ENCODE assay signal across 10 mouse cellular contexts in the genomic region with DNA sequence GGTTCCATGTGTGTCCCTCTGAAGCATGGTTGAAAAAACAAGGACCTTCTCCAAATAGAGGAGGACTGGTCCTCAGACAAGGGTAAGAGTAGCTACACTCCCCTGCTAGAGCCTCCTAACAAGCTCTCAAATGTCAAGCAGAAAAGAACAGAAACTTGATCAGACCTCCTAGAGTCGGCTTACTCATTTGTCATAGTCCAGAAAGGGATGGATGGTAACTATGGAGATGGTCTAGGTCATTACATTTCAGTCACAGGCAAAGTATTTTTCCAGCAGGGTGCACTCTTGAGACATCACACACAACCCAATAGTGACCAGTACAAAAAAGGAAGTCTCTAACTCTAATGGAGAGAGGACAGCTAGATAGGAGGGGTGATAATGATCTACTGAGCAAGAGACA. TPM values are rescaled to one million over a fixed set of nuclear protein-coding genes. Genes with fewer than 3 reads are reported as not detected.
DNase-seq lines count a peak whose midpoint lies in the region; ATAC-seq and TF ChIP-seq lines count a peak whose summit lies in the region.
"Had no signal": no experiment of that assay in that cellular context is flagged by ENCODE, and none has a peak within 500 bp of the region (broad histone marks: within the 10 kb centered on the region; RNA-seq: fewer than 3 reads in every experiment).

No protein-coding gene starts in this region.

- TF ChIP-seq CTCF in kidney, adult 2 months (conservative IDR thresholded peaks at IDR 0.05; ENCODE audit: insufficient read depth, insufficient read length, low read depth, low read length): no peak
- no peak for TF ChIP-seq CTCF in thymus, adult 2 months (IDR thresholded peaks at IDR 0.05; ENCODE audit: borderline replicate concordance, control insufficient read depth, extremely low read depth, insufficient read depth, low read length, poor library complexity)

- no peak for TF ChIP-seq POLR2A in kidney, adult 2 months (IDR thresholded peaks at IDR 0.05; ENCODE audit: low read depth, low read length)
- no peak for TF ChIP-seq POLR2A in thymus, adult 2 months (IDR thresholded peaks at IDR 0.05; ENCODE audit: control insufficient read depth, extremely low read depth, insufficient read depth, low read length, poor library complexity)

- H3K79me2 ChIP-seq in macrophage (ENCODE audit: inconsistent target): no peaks in the 10 kb centered on the region

- H3K9me3 ChIP-seq in heart, embryonic 11.5 days (replicated peaks; ENCODE audit: control insufficient read depth, low read length): no peaks in the 10 kb centered on the region
- no peaks in the 10 kb centered on the region for H3K9me3 ChIP-seq in forebrain, embryonic 14.5 days (replicated peaks; ENCODE audit: control insufficient read depth, low read length)
- H3K9me3 ChIP-seq: neural tube, embryonic 13.5 days had no signal

- no peak overlapping the region for H3K4me3 ChIP-seq in heart, embryonic 11.5 days (ENCODE audit: low read depth, low read length)
- no peak overlapping the region for H3K4me3 ChIP-seq in kidney, adult 2 months (ENCODE audit: insufficient read depth, low read depth, low read length)
- H3K4me3 ChIP-seq in macrophage (ENCODE audit: inconsistent target): no peak overlapping the region
- H3K4me3 ChIP-seq in thymus, adult 2 months (ENCODE audit: control insufficient read depth, insufficient read depth, low read length): no peak overlapping the region
- H3K4me3 ChIP-seq in forebrain, embryonic 14.5 days (ENCODE audit: low read depth, low read length): no peak overlapping the region
- H3K4me3 ChIP-seq: neural tube, embryonic 13.5 days had no signal

- H3K9ac ChIP-seq in heart, embryonic 11.5 days (ENCODE audit: low read depth, low read length): no peak overlapping the region
- no peak overlapping the region for H3K9ac ChIP-seq in forebrain, embryonic 14.5 days (ENCODE audit: low read length)
- H3K9ac ChIP-seq: neural tube, embryonic 13.5 days had no signal

- no peak for ATAC-seq in heart, embryonic 11.5 days (replicated peaks; ENCODE audit: insufficient number of reproducible peaks, low FRiP score, low TSS enrichment)
- ATAC-seq in forebrain, embryonic 14.5 days: no peak

- no peak overlapping the region for H3K4me2 ChIP-seq in heart, embryonic 11.5 days
- no peak overlapping the region for H3K4me2 ChIP-seq in forebrain, embryonic 14.5 days (ENCODE audit: low read length)
- H3K4me2 ChIP-seq: neural tube, embryonic 13.5 days had no signal

- H3K36me3 ChIP-seq in heart, embryonic 11.5 days (ENCODE audit: control insufficient read depth, insufficient read depth, low read length): no peaks in the 10 kb centered on the region
- no peaks in the 10 kb centered on the region for H3K36me3 ChIP-seq in kidney, adult 2 months (ENCODE audit: control insufficient read depth, insufficient read depth, low read length)
- H3K36me3 ChIP-seq in macrophage (ENCODE audit: inconsistent target): no peaks in the 10 kb centered on the region
- no peaks in the 10 kb centered on the region for H3K36me3 ChIP-seq in thymus, adult 2 months (ENCODE audit: control insufficient read depth, insufficient read depth, low read length)
- no peaks in the 10 kb centered on the region for H3K36me3 ChIP-seq in forebrain, embryonic 14.5 days (ENCODE audit: control insufficient read depth, insufficient read depth, low read length)
- H3K36me3 ChIP-seq: neural tube, embryonic 13.5 days had no signal

- H3K27me3 ChIP-seq in heart, embryonic 11.5 days (ENCODE audit: control insufficient read depth, insufficient read depth, low read length): no peaks in the 10 kb centered on the region
- no peaks in the 10 kb centered on the region for H3K27me3 ChIP-seq in kidney, adult 2 months (replicated peaks; ENCODE audit: control insufficient read depth, insufficient read depth, low read length)
- H3K27me3 ChIP-seq in thymus, adult 2 months (ENCODE audit: control insufficient read depth, insufficient read depth, low read length): no peaks in the 10 kb centered on the region
- no peaks in the 10 kb centered on the region for H3K27me3 ChIP-seq in forebrain, embryonic 14.5 days (replicated peaks; ENCODE audit: control insufficient read depth, insufficient read depth, low read length)
- H3K27me3 ChIP-seq: neural tube, embryonic 13.5 days had no signal

- H3K27ac ChIP-seq in heart, embryonic 11.5 days (ENCODE audit: low read depth, low read length): no peak overlapping the region
- H3K27ac ChIP-seq in kidney, adult 2 months (ENCODE audit: insufficient read depth, low read depth, low read length): no peak overlapping the region
- H3K27ac ChIP-seq in macrophage: peak overlapping the region; percentile 19
- H3K27ac ChIP-seq in thymus, adult 2 months (ENCODE audit: control insufficient read depth, insufficient read depth, low read length): no peak overlapping the region
- H3K27ac ChIP-seq in forebrain, embryonic 14.5 days (ENCODE audit: low read depth, low read length): no peak overlapping the region
- H3K27ac ChIP-seq: neural tube, embryonic 13.5 days had no signal

- DNase-seq in heart, adult 9 months (ENCODE audit: low spot score in 2 of 2): peak; percentile 5 to 7
- DNase-seq in Muller cell, postnatal 12 days (ENCODE audit: inconsistent ontology term): peak; percentile 33
- peak; percentile 50 for DNase-seq in kidney, adult 2 months
- no peak for DNase-seq in thymus, adult 2 months
- no peak for DNase-seq in forebrain, embryonic 14.5 days (ENCODE audit: low spot score)
- DNase-seq in frontal cortex, postnatal 25 days (ENCODE audit: low spot score in 2 of 2): no peak

- WGBS in heart, embryonic 11.5 days (ENCODE audit: insufficient replicate concordance): 55% methylated on average over 1 of the region's 1 CpGs
- 4% methylated on average over 1 of the region's 1 CpGs for WGBS in kidney, adult 2 months
- WGBS in macrophage (ENCODE audit: missing documents): 0% methylated on average over 1 of the region's 1 CpGs
- WGBS in thymus, adult 2 months: 12% methylated on average over 1 of the region's 1 CpGs
- WGBS in forebrain, embryonic 14.5 days: 70% methylated on average over 1 of the region's 1 CpGs

- H3K4me1 ChIP-seq in heart, embryonic 11.5 days (ENCODE audit: control insufficient read depth, insufficient read depth, low read length): no peaks in the 10 kb centered on the region
- H3K4me1 ChIP-seq in kidney, adult 2 months (ENCODE audit: control insufficient read depth, insufficient read depth, low read length): no peaks in the 10 kb centered on the region
- H3K4me1 ChIP-seq in thymus, adult 2 months (replicated peaks; ENCODE audit: control insufficient read depth, insufficient read depth, low read length): no peaks in the 10 kb centered on the region
- no peaks in the 10 kb centered on the region for H3K4me1 ChIP-seq in forebrain, embryonic 14.5 days (ENCODE audit: control insufficient read depth, insufficient read depth, low read length)

RNA-seq across cellular contexts. Expression of a gene that starts 21.9 kb away (rescaled TPM):
- polyA plus RNA-seq in heart, embryonic 11.5 days (2014; fragmentation: Nextera tagmentation; extraction: Ambion mirVana): 3.7 and 4.6 TPM in 2 replicates
- polyA plus RNA-seq in kidney, adult 2 months (2012; rRNA removed): 3.0 and 84.9 TPM in 2 replicates
- 1,000 to 10,000 TPM in 25 of 26 experiments, 100 to 1,000 TPM in 1; 946 to 4,580 (median 3,223) TPM for total RNA-seq in macrophage (2018; cell fraction: chromatin; rRNA removed)
- total RNA-seq in macrophage (2018; cell fraction: cytosol; rRNA removed): 1,000 to 10,000 TPM in 9 of 26 experiments, 100 to 1,000 TPM in 17; 417 to 1,132 (median 746) TPM
- 1,000 to 10,000 TPM; 1,077 to 2,236 (median 1,801) TPM for total RNA-seq in macrophage (2018; cell fraction: nucleus; rRNA removed)
- polyA plus RNA-seq in macrophage (2018): 370 to 786 TPM (median 465 TPM) in 3 replicates
- polyA plus RNA-seq in thymus, adult 2 months (2012; rRNA removed): 141 and 162 TPM in 2 replicates
- 1.7 and 2.2 TPM in 2 replicates for polyA plus RNA-seq in forebrain, embryonic 14.5 days (2014; fragmentation: Nextera tagmentation; extraction: Ambion mirVana)

RNA-seq across cellular contexts. Expression of a gene that starts 55.7 kb away (rescaled TPM):
- not detected in 2 replicates for polyA plus RNA-seq in heart, embryonic 11.5 days (2014; fragmentation: Nextera tagmentation; extraction: Ambion mirVana)
- not detected in 2 replicates for polyA plus RNA-seq in kidney, adult 2 months (2012; rRNA removed)
- total RNA-seq in macrophage (2018; cell fraction: chromatin; rRNA removed): not detected
- not detected for total RNA-seq in macrophage (2018; cell fraction: cytosol; rRNA removed)
- total RNA-seq in macrophage (2018; cell fraction: nucleus; rRNA removed): not detected
- not detected in 3 replicates for polyA plus RNA-seq in macrophage (2018)
- polyA plus RNA-seq in thymus, adult 2 months (2012; rRNA removed): 0.13 TPM in 1 of 2 replicates, not detected in the other
- polyA plus RNA-seq in forebrain, embryonic 14.5 days (2014; fragmentation: Nextera tagmentation; extraction: Ambion mirVana): not detected in 2 replicates
- total RNA-seq: layer of hippocampus, adult 18-20 months had no signal
- polyA plus RNA-seq: neural tube, embryonic 13.5 days had no signal

Comparison
In these comparisons a context has a peak if more than half of its experiments do, and no peak if none do; other contexts are left out.
1. DNase-seq: peak in heart, adult 9 months (2 of 2), Muller cell, postnatal 12 days (single experiment) and kidney, adult 2 months (single experiment); none in thymus, adult 2 months (single experiment), forebrain, embryonic 14.5 days (single experiment) and frontal cortex, postnatal 25 days (0 of 2).